Mouse (Mus musculus): ENCODE data around the gene Amy2a1. TPM values are rescaled to one million over a fixed set of nuclear protein-coding genes. Genes with fewer than 3 reads are reported as not detected.

The Amy2a1 gene
- not detected for polyA plus RNA-seq (2012; fragmentation: generic; extraction: Trizol)

DNA sequence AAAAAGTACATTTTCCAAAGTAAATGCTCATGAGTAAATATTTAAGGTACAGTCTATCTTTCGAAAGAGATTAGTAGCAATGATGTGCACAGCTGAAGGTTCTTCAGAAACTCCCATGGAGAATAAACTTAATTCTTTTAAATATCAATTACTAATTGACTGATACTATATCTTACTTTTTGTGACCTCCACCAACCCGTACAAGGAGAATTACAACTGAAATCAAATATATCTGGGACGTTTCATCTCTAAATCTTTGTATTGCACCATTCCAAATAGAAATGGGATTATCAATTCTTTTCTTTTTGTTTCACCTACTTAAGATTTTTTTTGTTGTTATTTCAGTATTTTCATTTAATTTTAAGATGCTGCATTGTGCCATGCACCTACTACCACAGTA lies at the start of gene Amy2a1:
Gene Amy2a1 (minus strand): TSS at position 101 of the 400 bp plus-strand sequence.

Other genes starting within 250 kb of the Amy2a1 start
- gene Amy2a4, start 241.0 kb downstream of the Amy2a1 start, polyA plus RNA-seq (2012; fragmentation: generic; extraction: Trizol): not detected
- gene Amy2a3, start 208.4 kb downstream of the Amy2a1 start, polyA plus RNA-seq (2012; fragmentation: generic; extraction: Trizol): not detected
- gene Amy2a2, start 175.8 kb downstream of the Amy2a1 start, polyA plus RNA-seq (2012; fragmentation: generic; extraction: Trizol): not detected
- gene Amy1, start 74.3 kb upstream of the Amy2a1 start, polyA plus RNA-seq (2012; fragmentation: generic; extraction: Trizol): 1 to 10 TPM in 1 of 2 experiments, not detected in 1; 2.8 TPM
- gene Rnpc3, start 97.7 kb upstream of the Amy2a1 start, polyA plus RNA-seq (2012; fragmentation: generic; extraction: Trizol): 1 to 10 TPM in 1 of 2 experiments, under 1 TPM in 1; 0.39 to 3.1 TPM

All from C3H10T1/2 (cell line).